Mouse (Mus musculus) adrenal gland, postnatal 25 days (tissue): ENCODE results near the gene Abca2. TPM values are rescaled to one million over a fixed set of nuclear protein-coding genes. Genes with fewer than 3 reads are reported as not detected.

Source experiments
- DNase-seq: peaks from one replicate; pipeline ENCODE4 v3.0.0; 2021; ENCODE audit warnings: mixed read lengths
- total RNA-seq: library from RNA; stranded (reverse); gene quantifications from 2 replicates; pipeline ENCODE4 v1.2.3, GENCODE M21; 2021

Abca2 gene
- total RNA-seq, 1 experiment from 2014 or later = 40.5 TPM

DNA sequence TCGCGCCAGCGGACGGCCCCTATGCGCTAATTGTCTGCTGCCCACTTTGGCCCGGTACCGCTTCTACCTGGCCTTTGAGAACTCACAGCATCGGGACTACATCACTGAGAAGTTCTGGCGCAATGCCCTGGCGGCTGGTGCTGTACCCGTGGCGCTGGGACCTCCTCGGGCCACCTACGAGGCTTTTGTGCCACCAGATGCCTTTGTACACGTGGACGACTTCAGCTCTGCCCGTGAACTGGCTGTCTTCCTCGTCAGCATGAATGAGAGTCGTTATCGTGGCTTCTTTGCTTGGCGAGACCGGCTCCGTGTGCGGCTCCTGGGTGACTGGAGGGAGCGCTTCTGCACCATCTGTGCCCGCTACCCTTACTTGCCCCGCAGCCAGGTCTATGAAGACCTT lies 3.0 kb upstream of the Abca2 start:
- DNase-seq = no peak

DNA sequence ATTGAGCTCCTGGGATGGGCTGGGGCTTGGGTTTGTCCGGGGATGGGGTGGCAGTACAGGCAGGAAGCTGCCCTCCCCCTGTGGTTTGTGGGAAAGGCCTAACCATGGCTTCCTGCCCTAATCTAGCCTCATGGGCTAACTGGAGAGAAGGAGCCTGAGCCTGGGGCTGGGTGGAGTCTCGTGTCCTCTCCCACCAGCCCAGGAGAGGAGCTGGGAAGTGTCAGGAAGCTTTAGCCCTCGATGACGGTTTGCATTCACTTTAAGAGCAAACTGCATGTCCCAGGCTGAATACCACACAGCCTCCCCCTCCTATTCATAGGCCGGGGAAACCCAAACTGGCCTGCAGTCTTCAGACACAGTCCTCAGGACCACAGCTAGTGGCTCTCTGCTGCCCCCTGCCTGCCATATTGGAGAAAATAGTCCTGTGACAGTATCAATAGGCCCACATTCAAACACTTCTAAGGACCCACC lies 1.7 kb upstream of the Abca2 start:
- peak; percentile 68 for DNase-seq

DNA sequence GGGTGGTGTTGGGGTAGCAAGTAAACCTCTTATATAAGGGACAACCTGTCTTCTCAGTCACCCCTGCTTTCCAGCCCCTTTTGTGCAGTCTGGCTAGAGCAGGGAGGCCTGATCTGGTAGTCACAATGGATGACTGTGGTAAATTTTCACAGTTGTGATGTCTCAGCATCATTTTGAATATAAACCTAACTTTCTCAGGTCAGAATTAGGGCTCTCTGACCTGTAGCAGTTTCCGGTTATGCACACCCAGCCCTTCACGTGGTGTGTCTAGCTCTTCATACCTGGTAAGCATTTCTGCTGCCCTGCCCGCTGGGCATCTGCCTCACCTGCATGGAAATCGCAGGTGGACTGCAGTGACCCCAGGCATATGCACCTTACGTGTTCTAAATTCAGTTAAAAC lies 1.2 kb upstream of the Abca2 start:
- no peak for DNase-seq

DNA sequence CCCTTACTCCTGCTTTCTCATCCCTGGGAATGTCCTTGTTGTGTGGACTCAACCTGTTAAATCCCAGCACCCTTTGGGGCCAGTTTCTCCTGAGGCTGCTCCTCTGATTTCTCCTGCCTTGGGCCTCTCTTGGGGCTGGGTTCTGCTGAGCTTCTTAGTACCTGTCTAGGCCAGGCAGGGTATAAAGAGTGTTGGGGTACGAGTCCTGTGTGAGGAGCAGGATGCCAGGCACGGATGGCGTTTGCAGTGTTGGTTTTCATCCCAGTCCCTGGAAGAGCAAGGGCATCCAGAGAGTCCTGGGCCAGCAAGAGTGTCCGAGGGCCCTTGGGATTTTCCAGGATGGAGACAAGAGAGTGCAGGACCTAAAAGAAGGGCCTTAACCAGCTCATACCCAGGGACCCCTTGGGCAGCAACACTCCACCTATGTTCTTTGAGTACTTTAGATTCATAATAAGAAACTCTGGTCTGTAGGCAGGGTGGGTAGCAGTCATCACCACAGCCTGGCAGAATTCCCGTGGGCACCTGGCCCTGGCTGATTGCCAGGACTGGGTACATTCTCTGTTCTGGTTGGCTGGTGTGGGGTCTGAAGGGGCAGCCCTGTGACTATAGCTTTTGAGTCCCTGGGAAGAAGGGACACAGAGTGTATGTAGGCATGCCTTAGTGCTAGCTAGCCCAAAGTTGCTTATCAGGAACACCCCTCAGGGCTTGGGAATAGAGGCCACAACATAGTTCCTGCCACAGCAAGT lies 1.1 kb downstream of the Abca2 start:
- DNase-seq = no peak

DNA sequence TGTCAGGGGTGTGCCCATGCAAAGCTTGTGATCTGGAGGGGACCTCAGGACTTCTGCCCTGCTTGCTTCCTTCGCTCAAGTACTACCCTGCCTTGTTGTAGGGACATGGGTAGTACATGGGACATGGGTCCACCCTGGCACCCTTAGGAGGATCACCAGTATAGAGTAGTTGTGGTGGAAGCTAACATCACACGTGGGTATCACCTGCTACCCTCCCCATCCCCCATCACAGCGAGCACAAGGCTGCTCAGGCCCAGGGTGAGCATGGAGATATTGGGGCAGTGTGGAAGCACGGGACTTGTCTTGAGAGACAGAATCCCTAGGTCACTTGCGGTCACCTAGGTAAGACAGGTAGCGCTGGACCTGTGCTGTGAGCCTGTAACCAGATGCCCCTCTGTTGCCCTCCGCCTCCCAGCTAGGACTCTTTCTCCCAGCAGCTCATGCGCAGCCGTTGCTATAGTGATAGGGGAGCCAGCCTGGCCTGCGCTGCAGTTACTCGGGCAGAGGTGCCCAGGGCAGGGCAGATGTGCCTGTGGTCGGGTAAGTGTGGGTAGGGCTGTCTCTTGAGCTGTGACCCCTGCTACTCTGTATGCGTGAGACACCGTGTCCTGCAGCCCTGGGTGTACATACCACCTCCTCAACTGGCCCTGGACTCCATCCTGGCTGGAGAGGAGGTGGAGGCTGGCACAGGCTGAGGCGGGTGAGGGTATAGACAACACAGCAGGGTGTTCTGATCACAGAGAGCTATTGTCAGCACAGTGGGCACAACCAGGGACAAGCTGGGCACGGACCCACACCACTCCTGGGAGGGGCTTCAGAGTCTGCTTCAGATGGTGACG lies 2.1 kb downstream of the Abca2 start:
- no peak for DNase-seq

DNA sequence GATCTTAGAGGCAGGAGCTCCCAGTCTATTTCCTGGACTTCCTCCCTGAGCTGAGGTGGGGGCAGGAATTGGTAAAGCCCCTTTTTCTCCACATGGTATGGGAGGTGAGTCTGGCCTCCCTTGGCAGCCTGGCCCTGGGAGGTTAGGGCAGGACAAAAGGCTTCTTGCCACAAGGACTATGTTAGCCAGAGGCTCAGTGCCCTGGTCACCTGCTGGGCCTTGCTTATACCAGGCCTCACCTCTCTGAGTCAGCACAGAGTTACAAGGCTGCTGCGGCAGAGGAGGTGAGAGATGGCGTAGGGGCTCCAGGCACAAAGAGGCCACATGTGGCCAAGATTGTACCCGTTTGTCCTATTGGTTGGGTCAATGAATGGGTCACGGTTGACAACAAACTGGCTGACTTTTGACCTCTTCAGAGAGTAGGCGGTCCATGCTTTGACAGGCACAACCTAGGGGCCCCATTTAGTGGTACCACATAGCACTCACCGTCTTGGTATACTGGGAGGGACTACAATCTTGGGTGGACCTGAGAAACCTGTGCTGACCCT lies 2.9 kb downstream of the Abca2 start:
- no peak for DNase-seq

DNA sequence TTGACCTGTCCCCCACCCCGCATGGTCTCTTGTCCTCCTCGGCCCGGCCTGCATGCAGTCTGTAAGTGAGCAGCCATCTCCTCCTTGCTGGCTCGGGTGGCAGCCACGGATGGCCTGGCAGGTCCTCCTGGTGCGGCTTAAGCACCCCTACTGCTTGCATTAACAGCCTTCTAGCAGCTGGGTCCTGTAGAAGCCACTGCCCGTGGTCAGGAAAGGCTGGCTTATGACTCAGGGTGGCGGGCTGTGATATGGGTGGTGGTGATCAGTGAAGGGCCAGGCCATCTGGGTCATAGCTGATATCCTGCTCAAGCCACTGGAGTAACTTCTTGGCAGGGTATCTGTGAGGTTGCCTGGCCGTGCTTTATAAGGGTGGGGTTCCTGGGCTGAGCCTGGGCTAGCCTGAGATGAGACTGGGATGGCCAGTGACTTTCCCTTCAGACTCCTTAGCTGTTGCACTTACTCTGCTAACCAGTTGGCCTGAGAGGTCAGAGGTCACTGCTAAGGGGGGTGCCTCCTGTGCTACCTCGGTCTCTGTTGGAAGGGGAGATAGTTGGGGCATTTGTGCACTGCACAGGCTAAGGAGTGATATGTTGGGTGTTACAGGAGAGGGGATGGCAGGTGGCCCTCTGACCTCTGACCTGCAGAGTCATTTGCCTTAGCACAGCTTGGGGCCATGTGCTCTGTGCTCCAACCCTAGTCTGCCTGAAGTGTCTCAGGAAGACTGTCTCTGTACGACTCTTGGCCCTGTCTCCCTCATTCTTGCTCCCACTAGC lies 4.0 kb downstream of the Abca2 start:
- DNase-seq = no peak

DNA sequence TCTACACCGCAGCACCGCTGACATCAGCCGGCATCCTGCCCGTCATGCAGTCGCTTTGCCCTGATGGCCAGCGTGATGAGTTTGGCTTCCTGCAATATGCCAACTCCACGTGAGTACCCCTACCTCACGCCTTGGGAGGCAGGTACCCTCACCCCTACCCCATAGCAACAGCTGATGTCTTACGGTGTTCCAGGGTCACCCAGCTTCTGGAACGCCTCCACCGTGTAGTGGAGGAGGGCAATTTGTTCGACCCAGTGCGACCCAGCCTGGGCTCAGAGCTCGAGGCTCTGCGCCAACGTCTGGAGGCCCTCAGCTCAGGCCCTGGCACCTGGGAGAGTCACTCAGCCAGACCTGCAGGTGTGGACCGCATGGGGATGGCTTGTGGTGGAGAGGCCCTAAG lies 4.6 kb downstream of the Abca2 start:
- no peak for DNase-seq

DNA sequence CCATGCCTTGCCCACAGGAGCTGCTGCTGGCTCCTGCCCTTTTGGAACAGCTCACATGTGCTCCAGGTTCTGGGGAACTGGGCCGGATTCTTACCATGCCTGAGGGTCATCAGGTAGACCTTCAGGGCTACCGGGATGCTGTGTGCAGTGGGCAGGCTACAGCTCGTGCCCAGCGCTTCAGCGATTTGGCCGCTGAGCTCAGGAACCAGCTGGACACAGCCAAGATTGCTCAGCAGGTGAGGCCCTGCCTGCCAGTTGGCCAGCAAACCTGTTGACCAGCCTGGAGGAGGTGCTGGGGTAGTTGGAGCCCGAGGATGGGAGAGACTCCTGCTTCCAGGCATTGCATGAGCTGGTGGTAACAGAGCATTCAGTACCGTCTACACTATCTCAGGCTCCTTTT lies 5.8 kb downstream of the Abca2 start:
- DNase-seq = no peak

DNA sequence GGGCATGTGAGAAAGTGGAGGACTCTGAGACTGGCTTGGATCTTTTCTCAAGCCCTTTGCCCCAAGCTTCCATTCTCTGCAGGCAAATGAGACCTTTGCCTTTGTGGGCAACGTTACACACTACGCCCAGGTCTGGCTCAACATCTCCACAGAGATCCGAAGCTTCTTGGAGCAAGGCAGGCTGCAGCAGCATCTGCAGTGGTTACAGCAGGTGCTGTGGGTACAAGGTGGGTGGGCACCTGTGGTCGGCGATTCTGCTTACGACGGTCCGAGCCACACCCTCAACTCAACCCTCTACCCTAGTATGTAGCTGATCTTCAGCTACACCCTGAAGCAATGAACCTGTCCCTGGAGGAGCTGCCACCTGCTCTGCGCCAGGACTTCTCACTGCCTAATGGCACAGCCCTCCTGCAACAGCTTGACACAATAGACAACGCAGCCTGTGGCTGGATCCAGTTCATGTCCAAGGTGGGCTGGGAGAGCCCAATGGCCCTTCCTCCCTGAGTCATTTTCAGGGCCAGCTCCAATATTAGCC lies 7.8 kb downstream of the Abca2 start:
- DNase-seq = no peak

DNA sequence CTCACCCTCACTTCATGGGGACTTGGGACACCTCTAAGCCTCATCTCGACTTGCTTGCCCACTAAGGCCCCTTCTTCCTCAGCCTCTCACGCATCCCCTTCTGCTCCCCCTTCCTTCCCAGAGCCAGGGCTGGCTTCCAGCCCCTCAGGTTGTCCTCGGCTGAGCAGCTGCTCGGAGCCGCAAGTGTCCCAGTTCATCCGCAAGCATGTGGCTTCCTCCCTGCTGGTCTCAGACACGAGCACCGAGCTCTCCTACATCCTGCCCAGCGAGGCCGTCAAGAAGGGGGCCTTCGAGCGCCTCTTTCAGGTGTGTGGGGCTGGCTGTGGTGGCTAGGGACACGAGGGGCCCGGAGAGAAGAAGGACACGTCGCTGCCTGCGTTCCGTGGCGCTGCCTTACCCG lies 12.6 kb downstream of the Abca2 start:
- no peak for DNase-seq

DNA sequence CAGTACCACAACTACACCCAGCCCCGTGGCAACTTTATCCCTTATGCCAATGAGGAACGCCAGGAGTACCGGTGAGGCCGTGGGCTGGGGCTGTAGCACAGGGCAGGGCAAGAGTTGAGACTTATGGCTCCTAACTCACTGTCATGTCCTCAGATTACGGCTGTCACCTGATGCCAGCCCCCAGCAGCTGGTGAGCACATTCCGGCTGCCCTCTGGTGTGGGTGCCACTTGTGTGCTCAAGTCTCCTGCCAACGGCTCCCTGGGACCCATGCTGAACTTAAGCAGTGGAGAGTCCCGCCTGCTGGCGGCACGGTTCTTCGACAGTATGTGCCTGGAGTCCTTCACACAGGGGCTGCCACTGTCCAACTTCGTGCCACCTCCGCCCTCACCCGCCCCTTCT lies 14.2 kb downstream of the Abca2 start:
- no peak for DNase-seq

DNA sequence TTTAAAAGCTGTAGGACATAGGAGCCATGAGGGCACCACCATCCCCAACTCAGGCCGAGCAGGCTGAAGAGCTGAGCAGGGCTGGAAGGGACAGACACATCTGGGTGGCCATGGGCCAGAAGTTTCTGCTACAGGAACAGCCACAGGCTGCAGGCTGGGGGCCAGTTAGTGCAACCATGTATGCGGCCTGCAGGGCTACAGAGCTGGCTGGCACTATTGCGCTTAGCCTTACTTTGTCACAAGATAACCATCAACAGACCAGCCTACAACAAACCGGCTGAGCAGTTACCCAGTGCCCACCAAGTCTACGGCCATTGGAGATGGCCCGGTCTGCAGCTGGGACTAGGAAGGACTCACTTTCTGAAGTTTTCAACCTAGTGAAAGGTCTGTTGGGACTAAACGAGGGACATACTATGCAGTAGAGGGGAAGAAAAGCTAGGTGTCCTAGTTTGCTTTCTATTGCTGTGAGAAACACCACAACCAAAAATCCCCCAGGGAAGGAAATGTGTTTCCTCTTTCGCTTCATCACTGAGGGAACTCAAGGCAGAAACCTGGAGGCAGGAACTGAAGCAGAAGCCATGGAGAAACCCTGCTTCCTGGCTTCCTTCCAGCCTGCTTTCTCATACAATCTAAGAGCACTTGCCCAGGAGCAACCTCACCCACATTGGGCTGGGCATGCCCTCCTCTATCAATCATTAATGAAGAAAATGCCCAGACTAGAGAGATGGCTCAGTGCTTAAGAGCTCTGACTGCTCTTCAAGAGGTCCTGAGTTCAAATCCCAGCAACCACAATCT lies 22.5 kb downstream of the Abca2 start:
- DNase-seq = no peak

DNA sequence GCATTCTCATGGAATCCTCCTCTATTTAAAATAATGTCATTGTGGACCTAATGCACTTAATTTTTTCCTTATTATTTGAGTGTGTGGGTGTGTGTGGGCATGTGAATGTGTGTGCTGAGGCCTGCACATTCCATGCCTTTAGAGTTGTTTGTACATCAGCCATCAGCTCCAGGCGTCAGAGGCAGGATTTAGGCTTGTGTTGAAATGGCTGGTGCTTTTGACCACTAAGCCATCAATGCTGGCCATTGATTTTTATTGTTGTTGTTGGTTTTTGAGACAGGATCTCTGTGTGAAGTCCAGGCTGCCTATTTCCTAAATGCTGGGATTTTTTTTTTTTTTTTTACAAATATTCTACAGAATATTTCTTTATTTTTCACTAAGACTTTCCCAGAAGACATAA lies 24.4 kb downstream of the Abca2 start:
- DNase-seq = no peak

DNA sequence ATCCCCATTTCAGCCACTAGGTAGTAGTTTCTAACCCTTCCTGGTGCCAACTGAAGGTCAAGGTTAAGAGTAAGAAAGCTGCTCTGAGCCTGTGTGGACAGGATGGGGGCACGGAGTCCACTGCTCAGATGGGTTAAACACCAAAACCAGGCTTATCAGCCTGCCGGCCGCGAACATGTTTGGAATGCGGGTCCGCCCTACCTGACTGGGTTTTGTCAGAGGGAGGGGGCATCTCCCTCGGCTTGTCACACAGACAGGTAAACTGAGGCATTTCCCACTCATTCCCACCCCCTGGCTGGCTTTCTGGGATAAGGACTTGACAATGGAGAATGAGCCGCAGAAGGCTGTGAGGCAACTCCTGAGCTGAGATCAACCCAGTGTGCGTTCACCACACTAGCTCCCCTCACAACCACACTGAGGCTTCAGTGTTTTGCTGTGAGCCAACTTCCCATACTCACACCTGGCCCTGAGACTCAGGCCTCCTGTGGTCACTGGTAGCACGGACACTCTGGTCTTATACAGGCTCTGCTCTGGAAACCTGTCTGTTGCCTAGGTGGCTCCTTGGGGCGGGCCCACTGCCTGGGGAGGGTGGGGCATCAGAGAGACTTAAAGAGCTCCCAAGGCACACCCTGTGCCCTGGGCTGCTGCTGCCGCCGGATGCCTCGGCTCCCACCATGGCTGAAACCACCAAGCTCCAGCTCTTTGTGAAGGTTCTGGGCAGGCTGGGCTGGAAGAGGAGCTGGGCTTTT lies 27.9 kb downstream of the Abca2 start, which contains the start of gene Clic3:
TSS of gene Clic3 (plus strand) at position 634 of the 749 bp plus-strand sequence.
- DNase-seq = no peak

DNA sequence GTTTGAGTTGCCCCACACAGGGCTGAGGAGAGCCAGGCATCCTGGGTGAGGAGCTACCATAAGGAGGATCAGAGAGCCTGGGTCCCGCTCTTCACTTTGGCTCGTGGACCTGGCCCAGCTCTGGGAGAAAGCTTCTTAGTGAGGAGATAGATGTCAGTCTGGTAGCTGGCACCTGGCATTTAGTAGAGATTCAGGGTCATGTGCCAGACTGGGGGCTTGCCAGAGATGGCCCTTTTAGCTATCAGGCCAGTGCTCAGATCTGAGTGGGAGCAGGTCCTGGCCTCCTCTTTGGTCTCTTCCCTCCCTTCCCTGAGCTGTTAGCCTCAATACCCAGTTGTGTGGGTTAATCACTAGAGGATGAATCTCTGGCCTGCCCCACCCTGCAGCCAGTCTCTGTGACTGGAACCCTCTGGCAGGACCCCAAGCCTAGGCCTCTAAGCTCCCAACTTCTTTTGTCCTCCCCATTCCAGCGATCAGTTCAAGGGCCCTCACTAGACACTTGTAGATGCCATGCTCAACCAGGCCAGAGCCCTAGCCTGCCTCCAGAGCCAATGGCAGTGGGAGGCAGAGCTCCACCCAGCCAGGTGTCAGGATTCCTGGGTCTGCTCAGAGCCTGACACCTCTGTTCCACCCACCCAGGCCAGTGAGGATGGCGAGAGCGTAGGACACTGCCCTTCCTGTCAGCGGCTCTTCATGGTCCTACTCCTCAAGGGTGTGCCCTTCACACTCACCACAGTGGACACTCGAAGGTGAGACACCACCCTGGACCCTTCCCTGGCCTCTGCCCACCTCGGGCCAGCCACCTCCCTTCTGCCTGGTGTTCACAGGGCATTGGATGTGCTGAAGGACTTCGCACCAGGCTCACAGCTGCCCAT lies 28.8 kb downstream of the Abca2 start:
- no peak for DNase-seq

DNA sequence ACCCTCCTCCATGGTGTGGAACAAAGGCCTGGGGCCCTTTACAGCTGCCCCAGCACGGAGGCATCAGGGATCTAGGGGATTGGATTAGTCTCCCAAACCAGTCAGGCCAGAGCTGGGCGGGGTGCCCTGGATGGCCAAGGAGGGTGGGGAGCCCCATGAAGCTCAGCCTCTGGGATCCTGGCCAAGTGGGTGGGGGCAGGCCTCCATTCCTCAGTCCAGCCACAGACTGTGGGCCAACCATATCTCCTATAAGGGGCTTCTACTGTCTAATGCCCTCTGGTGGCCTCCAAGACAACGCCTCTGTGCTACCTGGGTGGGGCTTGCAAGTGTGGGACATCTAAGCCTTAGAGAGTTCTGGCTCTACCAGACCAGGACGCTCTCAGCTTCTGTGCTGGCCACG lies 30.4 kb downstream of the Abca2 start:
- DNase-seq = no peak

DNA sequence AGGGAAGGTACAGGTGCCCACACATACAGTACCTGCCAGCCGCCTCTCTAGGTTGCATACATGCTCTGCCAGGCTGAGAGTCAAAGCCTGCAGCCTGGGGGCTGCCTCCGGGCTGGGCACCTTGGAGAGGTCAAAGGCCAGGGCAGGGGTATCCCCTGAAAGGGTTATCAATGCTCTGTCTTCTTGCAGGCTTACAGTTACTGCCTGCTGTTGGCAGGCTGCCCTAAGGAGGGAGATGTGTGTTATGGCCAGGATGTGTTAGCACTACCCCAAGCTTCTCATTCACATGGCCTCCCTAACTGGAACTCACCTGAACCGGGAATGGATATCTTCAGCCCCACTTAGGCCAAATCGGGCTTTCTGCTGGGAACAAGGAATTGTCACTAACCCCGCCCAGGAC lies 31.6 kb downstream of the Abca2 start:
- DNase-seq = no peak

DNA sequence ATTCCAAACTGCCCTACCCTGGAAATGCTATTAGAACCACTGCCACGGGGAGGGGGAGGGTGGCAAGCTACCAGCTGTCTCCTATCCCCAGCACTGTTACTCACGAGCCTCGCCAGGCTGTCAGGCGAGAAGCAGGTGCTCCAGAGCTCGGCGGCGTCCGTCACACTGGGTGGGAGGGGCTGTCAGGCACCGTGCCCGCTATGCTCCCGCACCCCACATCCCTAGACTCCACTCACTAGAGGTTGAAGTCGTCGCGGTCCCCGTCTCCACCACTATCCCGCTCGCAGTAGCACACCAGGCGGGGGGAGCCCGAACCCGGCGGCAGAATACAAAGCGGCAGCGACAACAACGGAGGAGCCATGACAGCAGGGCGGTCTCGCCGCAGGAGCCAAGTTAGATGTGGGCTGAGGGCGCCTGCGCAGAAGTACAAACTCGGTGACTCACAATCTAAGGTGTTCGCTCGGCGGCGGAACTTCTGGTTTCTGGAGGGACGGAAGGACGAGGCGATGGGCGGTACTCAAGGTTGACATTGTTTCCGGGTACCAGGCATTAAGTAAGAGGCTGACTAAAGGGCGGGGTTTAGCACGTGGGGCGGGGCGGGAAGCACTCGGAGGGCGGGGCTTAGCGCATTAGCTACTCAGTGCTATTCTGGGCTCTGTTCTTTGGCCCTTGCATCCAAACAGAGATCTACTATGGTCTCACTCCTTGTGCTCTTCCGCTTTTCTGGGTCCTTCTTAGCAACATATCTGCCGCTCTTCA lies 32.2 kb downstream of the Abca2 start, which contains the start of gene Paxx:
TSS of gene Paxx (minus strand) at position 544 of the 759 bp plus-strand sequence.
- DNase-seq = peak; percentile 91
